Mouse (Mus musculus) olfactory bulb, adult 2 months (tissue): ENCODE measurements around the gene Calhm3.
"Not testable (repeated sequence)": the region's sequence is repeated elsewhere in the genome, so short reads cannot be mapped to it uniquely, and the experiment has no call there.

ENCODE experiments used
- CTCF ChIP-seq: fragments of 200-500 bp; IDR thresholded peaks from 2 replicates; pipeline ENCODE4 v1.5.1; 2012; ENCODE audit warnings: low read depth, mild to moderate bottlenecking, low read length, moderate library complexity; ENCODE audit not compliant: insufficient read depth
- POLR2A ChIP-seq: fragments of 200-500 bp; IDR thresholded peaks from 2 replicates; pipeline ENCODE4 v1.6.1; 2012; ENCODE audit warnings: mild to moderate bottlenecking, low read depth, low read length, moderate library complexity; ENCODE audit not compliant: insufficient read depth

- not testable (repeated sequence) for TF ChIP-seq CTCF, POLR2A
These were observed 18.0 kb downstream of the Calhm3 start for GRCm38 (mm10) chr19:47139611-47140010.
